Mouse (Mus musculus) ES-Bruce4 (cell line): ENCODE results near the gene Trex1.

Experiments used
- CTCF ChIP-seq: IDR thresholded peaks from one replicate; pipeline ENCODE4 v1.8.1; 2011; ENCODE audit warnings: low read depth, low read length
- EP300 ChIP-seq: IDR thresholded peaks from 2 replicates; pipeline ENCODE4 v1.6.1; 2011; ENCODE audit warnings: low read depth, low read length; ENCODE audit not compliant: insufficient read depth

- TF ChIP-seq CTCF (no peak), EP300 (no peak)
Measured at GRCm38 (mm10) chr9:109087987-109088386, 28.5 kb upstream of the Trex1 start.
